Comparison of ENCODE assay signal across 8 mouse cellular contexts in the genomic region with DNA sequence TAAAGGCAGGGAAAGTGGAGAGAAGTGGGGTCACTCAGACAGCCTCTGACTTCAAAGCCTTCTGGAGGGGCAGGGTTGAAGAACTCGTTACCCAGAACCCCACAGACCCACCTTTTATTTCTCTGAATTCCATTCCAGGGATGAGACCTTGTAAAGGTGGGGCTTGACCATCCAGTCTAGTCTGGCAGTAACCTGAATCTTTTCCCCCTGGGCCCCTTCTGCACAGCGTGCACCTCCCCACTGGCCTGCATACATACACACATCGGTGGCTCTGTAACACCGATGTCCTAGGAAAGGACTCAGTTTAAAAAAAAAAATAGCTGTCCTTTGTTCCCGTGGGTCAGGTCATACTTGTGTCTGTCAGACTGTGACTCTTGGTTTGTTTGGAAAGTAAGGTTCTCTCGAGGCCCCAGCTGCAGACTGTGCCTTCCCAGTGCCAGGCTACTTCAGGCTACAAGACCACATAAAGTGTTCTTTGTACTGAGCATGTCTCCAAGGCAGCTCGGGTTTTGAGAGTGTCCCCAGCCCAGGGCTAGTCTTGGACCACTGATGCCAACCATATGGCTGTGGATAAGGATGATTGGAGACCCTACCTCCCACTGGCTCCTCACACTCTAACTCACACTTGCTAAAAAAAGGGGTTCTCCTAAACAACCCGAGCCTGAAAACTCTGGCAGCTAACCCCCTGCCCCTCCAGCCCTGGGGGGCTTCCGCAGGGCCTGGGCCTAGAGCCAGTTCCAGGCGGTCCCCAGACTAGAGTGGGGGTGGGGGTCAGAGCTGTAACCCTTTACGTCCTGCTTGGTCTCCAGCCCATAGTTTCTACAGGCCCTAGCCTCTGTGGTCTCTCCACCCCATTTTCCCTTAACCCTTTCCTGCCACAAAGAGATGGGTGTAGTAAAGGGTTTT. TPM values are rescaled to one million over a fixed set of nuclear protein-coding genes. Genes with fewer than 3 reads are reported as not detected.
A peak's percentile ranks its signal among the peaks of the same experiment; 100 is the strongest.
DNase-seq lines count a peak whose midpoint lies in the region; ATAC-seq and TF ChIP-seq lines count a peak whose summit lies in the region.

No protein-coding gene starts in this region.

- no peaks in the 10 kb centered on the region for H3K27me3 ChIP-seq in kidney, embryonic 16.5 days (ENCODE audit: insufficient read depth, low read length)
- H3K27me3 ChIP-seq in liver, postnatal 0 days (ENCODE audit: insufficient read depth, low read length) = no peaks in the 10 kb centered on the region

- peak; percentile 78 for ATAC-seq in kidney, embryonic 16.5 days (ENCODE audit: low FRiP score, low TSS enrichment)
- 0 out of 2 replicates have a peak, but pooled peaks have one; percentile 17 for ATAC-seq in liver, postnatal 0 days

- H3K27ac ChIP-seq in kidney, embryonic 16.5 days (ENCODE audit: low read length) = peak overlapping the region; percentile 96
- H3K27ac ChIP-seq in brown adipose tissue, adult 24 weeks (replicated peaks; ENCODE audit: low read depth, low read length) = peak overlapping the region; percentile 20; the same call in 1 of the 2 replicates
- H3K27ac ChIP-seq in liver, postnatal 0 days (ENCODE audit: low read depth) = peak overlapping the region; percentile 6; the same call in 1 of the 2 replicates

- H3K9ac ChIP-seq in kidney, embryonic 16.5 days (replicated peaks; ENCODE audit: low read length) = peak overlapping the region; percentile 69
- H3K9ac ChIP-seq in liver, postnatal 0 days (replicated peaks) = no peak overlapping the region

- TF ChIP-seq EP300 in liver, postnatal 0 days (IDR thresholded peaks at IDR 0.05; ENCODE audit: low read depth) = no peak

- H3K4me1 ChIP-seq in kidney, embryonic 16.5 days (ENCODE audit: insufficient read depth, low read length) = peaks cover 44% of the 10 kb centered on the region
- H3K4me1 ChIP-seq in brown adipose tissue, adult 24 weeks (ENCODE audit: control insufficient read depth, insufficient read depth, insufficient read length, low read length) = peaks cover 11% of the 10 kb centered on the region; the same call in 1 of the 2 replicates
- peaks cover 30% of the 10 kb centered on the region for H3K4me1 ChIP-seq in liver, postnatal 0 days (ENCODE audit: insufficient read depth)

- DNase-seq in kidney, adult 18-20 months = no peak
- peak; percentile 38 to 48 for DNase-seq in heart, postnatal 10 days
- DNase-seq in liver, postnatal 0 days = no peak
- DNase-seq in ovary, adult 18-20 months (ENCODE audit: low spot score) = no peak
- DNase-seq in T-cell, adult 2 months (ENCODE audit: low spot score) = no peak
- DNase-seq in adrenal gland, adult 8-10 months = no peak

- H3K9me3 ChIP-seq in kidney, embryonic 16.5 days (ENCODE audit: low read length) = no peaks in the 10 kb centered on the region
- H3K9me3 ChIP-seq in liver, postnatal 0 days (ENCODE audit: low read length) = no peaks in the 10 kb centered on the region

- intact Hi-C loops in heart, postnatal 10 days (cut with DNase I) = no loop called here

- WGBS in kidney, embryonic 16.5 days = 3% methylated on average over 11 of the region's 11 CpGs
- 22% methylated on average over 11 of the region's 11 CpGs for WGBS in liver, postnatal 0 days (ENCODE audit: insufficient replicate concordance)

- 0 out of 2 replicates have a peak, but pooled peaks cover 2% of the 10 kb centered on the region for H3K36me3 ChIP-seq in kidney, embryonic 16.5 days (ENCODE audit: insufficient read depth, low read length)
- H3K36me3 ChIP-seq in liver, postnatal 0 days (replicated peaks; ENCODE audit: insufficient read depth, low read length) = no peaks in the 10 kb centered on the region

- TF ChIP-seq CTCF in liver, postnatal 0 days (IDR thresholded peaks at IDR 0.05; ENCODE audit: low read depth) = no peak

- H3K4me3 ChIP-seq in kidney, embryonic 16.5 days (ENCODE audit: low read length) = peak overlapping the region; percentile 71
- peak overlapping the region; percentile 71; the same call in 1 of the 2 replicates for H3K4me3 ChIP-seq in brown adipose tissue, adult 24 weeks (ENCODE audit: insufficient read depth, low read depth, low read length)
- H3K4me3 ChIP-seq in liver, postnatal 0 days (ENCODE audit: low read depth, low read length) = no peak overlapping the region

- H3K4me2 ChIP-seq in kidney, embryonic 16.5 days (replicated peaks; ENCODE audit: low read depth, low read length) = peak overlapping the region; percentile 88
- H3K4me2 ChIP-seq in liver, postnatal 0 days (ENCODE audit: low read depth, low read length) = no peak overlapping the region

RNA-seq across cellular contexts. Expression of a gene that starts 0.9 kb away (rescaled TPM):
- polyA plus RNA-seq in kidney, embryonic 16.5 days (2015; fragmentation: Nextera tagmentation; extraction: Ambion mirVana) = 22.5 and 25.1 TPM in 2 replicates
- 0.87 and 1.0 TPM in 2 replicates for polyA plus RNA-seq in brown adipose tissue, adult 24 weeks (2012; ENCODE audit: insufficient read depth, insufficient read length, missing spikeins)
- total RNA-seq in heart, postnatal 10 days (2021) = 10 to 100 TPM; 24.1 to 27.6 TPM
- 0.63 and 0.70 TPM in 2 replicates for polyA plus RNA-seq in liver, postnatal 0 days (2015; fragmentation: Nextera tagmentation; extraction: Ambion mirVana)
- total RNA-seq in adrenal gland, adult 8-10 months (2022) = 10 to 100 TPM; 14.3 to 23.2 (median 17.2) TPM

RNA-seq across cellular contexts. Expression of a gene that starts 30.0 kb away (rescaled TPM):
- 38.2 and 38.7 TPM in 2 replicates for polyA plus RNA-seq in kidney, embryonic 16.5 days (2015; fragmentation: Nextera tagmentation; extraction: Ambion mirVana)
- polyA plus RNA-seq in brown adipose tissue, adult 24 weeks (2012; ENCODE audit: insufficient read depth, insufficient read length, missing spikeins) = 1.5 and 1.8 TPM in 2 replicates
- 10 to 100 TPM; 11.1 to 12.1 TPM for total RNA-seq in heart, postnatal 10 days (2021)
- 0.41 and 0.63 TPM in 2 replicates for polyA plus RNA-seq in liver, postnatal 0 days (2015; fragmentation: Nextera tagmentation; extraction: Ambion mirVana)
- 10 to 100 TPM; 23.3 to 45.1 (median 31.1) TPM for total RNA-seq in adrenal gland, adult 8-10 months (2022)

RNA-seq across cellular contexts. Expression of a gene that starts 31.3 kb away (rescaled TPM):
- polyA plus RNA-seq in kidney, embryonic 16.5 days (2015; fragmentation: Nextera tagmentation; extraction: Ambion mirVana) = 0.42 and 0.74 TPM in 2 replicates
- not detected in 2 replicates for polyA plus RNA-seq in brown adipose tissue, adult 24 weeks (2012; ENCODE audit: insufficient read depth, insufficient read length, missing spikeins)
- under 1 TPM; 0.22 to 0.38 TPM for total RNA-seq in heart, postnatal 10 days (2021)
- polyA plus RNA-seq in liver, postnatal 0 days (2015; fragmentation: Nextera tagmentation; extraction: Ambion mirVana) = 0.29 and 0.40 TPM in 2 replicates
- under 1 TPM in 3 of 4 experiments, not detected in 1; 0.05 to 0.22 (median 0.06) TPM for total RNA-seq in adrenal gland, adult 8-10 months (2022)

RNA-seq across cellular contexts. Expression of a gene that starts 31.8 kb away (rescaled TPM):
- polyA plus RNA-seq in kidney, embryonic 16.5 days (2015; fragmentation: Nextera tagmentation; extraction: Ambion mirVana) = 18.7 and 19.3 TPM in 2 replicates
- 4.2 and 5.5 TPM in 2 replicates for polyA plus RNA-seq in brown adipose tissue, adult 24 weeks (2012; ENCODE audit: insufficient read depth, insufficient read length, missing spikeins)
- 10 to 100 TPM; 12.5 to 13.1 TPM for total RNA-seq in heart, postnatal 10 days (2021)
- polyA plus RNA-seq in liver, postnatal 0 days (2015; fragmentation: Nextera tagmentation; extraction: Ambion mirVana) = 4.6 and 5.2 TPM in 2 replicates
- total RNA-seq in adrenal gland, adult 8-10 months (2022) = 10 to 100 TPM; 19.1 to 27.2 (median 25.1) TPM

RNA-seq across cellular contexts. Expression of a gene that starts 47.2 kb away (rescaled TPM):
- 71.1 and 75.8 TPM in 2 replicates for polyA plus RNA-seq in kidney, embryonic 16.5 days (2015; fragmentation: Nextera tagmentation; extraction: Ambion mirVana)
- polyA plus RNA-seq in brown adipose tissue, adult 24 weeks (2012; ENCODE audit: insufficient read depth, insufficient read length, missing spikeins) = 134 and 149 TPM in 2 replicates
- 10 to 100 TPM; 73.2 to 79.9 TPM for total RNA-seq in heart, postnatal 10 days (2021)
- polyA plus RNA-seq in liver, postnatal 0 days (2015; fragmentation: Nextera tagmentation; extraction: Ambion mirVana) = 26.2 and 26.9 TPM in 2 replicates
- 10 to 100 TPM; 65.6 to 78.4 (median 73.2) TPM for total RNA-seq in adrenal gland, adult 8-10 months (2022)

Comparison
In these comparisons a context has a peak if more than half of its experiments do, and no peak if none do; other contexts are left out.
1. H3K27ac ChIP-seq: peak in every context shown above with its lines; median percentile 96 in kidney, embryonic 16.5 days; 20 in brown adipose tissue, adult 24 weeks; 6 in liver, postnatal 0 days.
2. DNase-seq: peak in heart, postnatal 10 days (2 of 2); none in kidney, adult 18-20 months (single experiment), liver, postnatal 0 days (single experiment), ovary, adult 18-20 months (single experiment), T-cell, adult 2 months (single experiment) and adrenal gland, adult 8-10 months (single experiment).
3. RNA of a gene that starts 0.9 kb away (polyA plus RNA-seq): 22.5 to 25.1 TPM in kidney, embryonic 16.5 days; 0.87 to 1.0 TPM in brown adipose tissue, adult 24 weeks and 0.63 to 0.70 TPM in liver, postnatal 0 days; every median in the first group is over 10 times any median in the second.
4. RNA of a gene that starts 30.0 kb away (polyA plus RNA-seq): 38.2 to 38.7 TPM in kidney, embryonic 16.5 days; 1.5 to 1.8 TPM in brown adipose tissue, adult 24 weeks and 0.41 to 0.63 TPM in liver, postnatal 0 days; every median in the first group is over 10 times any median in the second.